Mouse (Mus musculus): ENCODE data around the gene Xpo5. TPM values are rescaled to one million over a fixed set of nuclear protein-coding genes. Genes with fewer than 3 reads are reported as not detected.

The Xpo5 gene
- polyA plus RNA-seq, 1 experiment from 2014 or later = 38.2 TPM

- ATAC-seq (ENCODE audit: low FRiP score) = peak; percentile 50; the same call in 1 of the 2 replicates
- no peak overlapping the region for H3K4me2 ChIP-seq
- 0 out of 2 replicates have a peak, but pooled peaks cover 3% of the 10 kb centered on the region for H3K4me1 ChIP-seq (replicated peaks)
- H3K27me3 ChIP-seq = no peaks in the 10 kb centered on the region
- no peak overlapping the region for H3K27ac ChIP-seq
- 32% methylated on average over 14 of the region's 14 CpGs for WGBS
- H3K9ac ChIP-seq = peak overlapping the region; percentile 39; the same call in 1 of the 2 replicates
- H3K9me3 ChIP-seq = no peaks in the 10 kb centered on the region
- peaks cover 58% of the 10 kb centered on the region for H3K36me3 ChIP-seq
- H3K4me3 ChIP-seq = no peak overlapping the region
Measured at GRCm38 (mm10) chr17:46265918-46266618, 63.5 kb downstream of the Xpo5 start.

- no peaks in the 10 kb centered on the region for H3K27me3 ChIP-seq
- no peak for ATAC-seq (ENCODE audit: low FRiP score)
- peak overlapping the region; percentile 39 for H3K9ac ChIP-seq
- H3K4me2 ChIP-seq = no peak overlapping the region
- H3K36me3 ChIP-seq = peaks cover 56% of the 10 kb centered on the region
- WGBS = 61% methylated on average over 6 of the region's 6 CpGs
- H3K4me3 ChIP-seq = no peak overlapping the region
- H3K27ac ChIP-seq = no peak overlapping the region
- H3K4me1 ChIP-seq (replicated peaks) = 0 out of 2 replicates have a peak, but pooled peaks cover 3% of the 10 kb centered on the region
- no peaks in the 10 kb centered on the region for H3K9me3 ChIP-seq
Measured at GRCm38 (mm10) chr17:46266986-46267385, 64.4 kb downstream of the Xpo5 start.

- Histone ChIP-seq H3K9me3 (no peaks in the 10 kb centered on the region), H3K27ac (no peak overlapping the region), H3K9ac (no peak overlapping the region), H3K36me3 (peaks cover 51% of the 10 kb centered on the region), H3K4me3 (no peak overlapping the region), H3K27me3 (no peaks in the 10 kb centered on the region), H3K4me2 (no peak overlapping the region), H3K4me1 (replicated peaks) (0 out of 2 replicates have a peak, but pooled peaks cover 3% of the 10 kb centered on the region)
- WGBS = 90% methylated on average over 7 of the region's 7 CpGs
- no peak for ATAC-seq (ENCODE audit: low FRiP score)
Measured at GRCm38 (mm10) chr17:46267511-46267910, 64.9 kb downstream of the Xpo5 start.

GRCm38 (mm10) chr17:46268026-46268720, 65.6 kb downstream of the Xpo5 start:
- no peak for ATAC-seq (ENCODE audit: low FRiP score)
- Histone ChIP-seq H3K9ac (0 out of 2 replicates have a peak overlapping the region, but pooled peaks have one; percentile 2), H3K27me3 (no peaks in the 10 kb centered on the region), H3K9me3 (no peaks in the 10 kb centered on the region), H3K4me3 (no peak overlapping the region), H3K27ac (no peak overlapping the region), H3K4me2 (no peak overlapping the region), H3K36me3 (peaks cover 44% of the 10 kb centered on the region), H3K4me1 (replicated peaks) (0 out of 2 replicates have a peak, but pooled peaks cover 3% of the 10 kb centered on the region)
- 73% methylated on average over 10 of the region's 10 CpGs for WGBS

- no peaks in the 10 kb centered on the region for H3K27me3 ChIP-seq
- H3K9ac ChIP-seq = peak overlapping the region; percentile 39
- H3K4me2 ChIP-seq = no peak overlapping the region
- H3K36me3 ChIP-seq = peaks cover 39% of the 10 kb centered on the region
- 87% methylated on average over 19 of the region's 19 CpGs for WGBS
- no peaks in the 10 kb centered on the region for H3K9me3 ChIP-seq
- no peak overlapping the region for H3K27ac ChIP-seq
- H3K4me1 ChIP-seq (replicated peaks) = 0 out of 2 replicates have a peak, but pooled peaks cover 5% of the 10 kb centered on the region
- no peak for ATAC-seq (ENCODE audit: low FRiP score)
- H3K4me3 ChIP-seq = no peak overlapping the region
Measured at GRCm38 (mm10) chr17:46269771-46270534, 67.4 kb downstream of the Xpo5 start.

GRCm38 (mm10) chr17:46272058-46272457, 69.5 kb downstream of the Xpo5 start:
- Histone ChIP-seq H3K9ac (no peak overlapping the region), H3K4me3 (no peak overlapping the region), H3K4me1 (replicated peaks) (0 out of 2 replicates have a peak, but pooled peaks cover 3% of the 10 kb centered on the region), H3K27me3 (no peaks in the 10 kb centered on the region), H3K4me2 (no peak overlapping the region), H3K36me3 (peaks cover 36% of the 10 kb centered on the region), H3K27ac (no peak overlapping the region), H3K9me3 (no peaks in the 10 kb centered on the region)
- WGBS = 84% methylated on average over 2 of the region's 2 CpGs
- no peak for ATAC-seq (ENCODE audit: low FRiP score)

- 92% methylated on average over 5 of the region's 5 CpGs for WGBS
- Histone ChIP-seq H3K9me3 (no peaks in the 10 kb centered on the region), H3K4me2 (no peak overlapping the region), H3K4me3 (no peak overlapping the region), H3K36me3 (peaks cover 41% of the 10 kb centered on the region), H3K9ac (no peak overlapping the region), H3K27ac (no peak overlapping the region), H3K27me3 (no peaks in the 10 kb centered on the region), H3K4me1 (replicated peaks) (0 out of 2 replicates have a peak, but pooled peaks cover 3% of the 10 kb centered on the region)
- no peak for ATAC-seq (ENCODE audit: low FRiP score)
Measured at GRCm38 (mm10) chr17:46272675-46273074, 70.1 kb downstream of the Xpo5 start.

GRCm38 (mm10) chr17:46273803-46274236, 71.2 kb downstream of the Xpo5 start:
- H3K36me3 ChIP-seq = peaks cover 48% of the 10 kb centered on the region
- no peaks in the 10 kb centered on the region for H3K27me3 ChIP-seq
- no peak overlapping the region for H3K27ac ChIP-seq
- 0 out of 2 replicates have a peak, but pooled peaks cover 3% of the 10 kb centered on the region for H3K4me1 ChIP-seq (replicated peaks)
- 79% methylated on average over 1 of the region's 1 CpGs for WGBS
- no peak overlapping the region for H3K4me2 ChIP-seq
- ATAC-seq (ENCODE audit: low FRiP score) = no peak
- no peak overlapping the region for H3K4me3 ChIP-seq
- H3K9me3 ChIP-seq = no peaks in the 10 kb centered on the region
- no peak overlapping the region for H3K9ac ChIP-seq

- H3K36me3 ChIP-seq = peaks cover 53% of the 10 kb centered on the region
- H3K9ac ChIP-seq = 0 out of 2 replicates have a peak overlapping the region, but pooled peaks have one; percentile 13
- H3K4me1 ChIP-seq (replicated peaks) = 0 out of 2 replicates have a peak, but pooled peaks cover 3% of the 10 kb centered on the region
- no peak overlapping the region for H3K27ac ChIP-seq
- no peak for ATAC-seq (ENCODE audit: low FRiP score)
- 71% methylated on average over 6 of the region's 6 CpGs for WGBS
- no peak overlapping the region for H3K4me2 ChIP-seq
- H3K4me3 ChIP-seq = no peak overlapping the region
- no peaks in the 10 kb centered on the region for H3K9me3 ChIP-seq
- H3K27me3 ChIP-seq = no peaks in the 10 kb centered on the region
Measured at GRCm38 (mm10) chr17:46274465-46274864, 71.9 kb downstream of the Xpo5 start.

- 87% methylated on average over 6 of the region's 6 CpGs for WGBS
- no peak overlapping the region for H3K4me2 ChIP-seq
- no peak overlapping the region for H3K9ac ChIP-seq
- no peak overlapping the region for H3K27ac ChIP-seq
- no peaks in the 10 kb centered on the region for H3K9me3 ChIP-seq
- peaks cover 48% of the 10 kb centered on the region for H3K36me3 ChIP-seq
- no peaks in the 10 kb centered on the region for H3K27me3 ChIP-seq
- H3K4me3 ChIP-seq = no peak overlapping the region
- ATAC-seq (ENCODE audit: low FRiP score) = no peak
- 0 out of 2 replicates have a peak, but pooled peaks cover 3% of the 10 kb centered on the region for H3K4me1 ChIP-seq (replicated peaks)
Measured at GRCm38 (mm10) chr17:46275034-46275433, 72.5 kb downstream of the Xpo5 start.

GRCm38 (mm10) chr17:46275506-46275905, 72.9 kb downstream of the Xpo5 start:
- Histone ChIP-seq H3K9me3 (no peaks in the 10 kb centered on the region), H3K4me2 (no peak overlapping the region), H3K9ac (no peak overlapping the region), H3K4me3 (no peak overlapping the region), H3K4me1 (replicated peaks) (0 out of 2 replicates have a peak, but pooled peaks cover 3% of the 10 kb centered on the region), H3K27ac (no peak overlapping the region), H3K36me3 (peaks cover 45% of the 10 kb centered on the region), H3K27me3 (no peaks in the 10 kb centered on the region)
- ATAC-seq (ENCODE audit: low FRiP score) = no peak
- WGBS = 90% methylated on average over 10 of the region's 10 CpGs

- Histone ChIP-seq H3K27me3 (no peaks in the 10 kb centered on the region), H3K4me1 (replicated peaks) (peaks cover 19% of the 10 kb centered on the region), H3K4me2 (no peak overlapping the region), H3K9me3 (no peaks in the 10 kb centered on the region), H3K36me3 (peaks cover 32% of the 10 kb centered on the region), H3K9ac (no peak overlapping the region), H3K27ac (no peak overlapping the region), H3K4me3 (no peak overlapping the region)
- ATAC-seq (ENCODE audit: low FRiP score) = no peak
- 84% methylated on average over 4 of the region's 4 CpGs for WGBS
Measured at GRCm38 (mm10) chr17:46277586-46277985, 75.0 kb downstream of the Xpo5 start.
